Mouse (Mus musculus): Measurements from ENCODE around the gene Cyb561a3.
A peak's percentile ranks its signal among the peaks of the same experiment; 100 is the strongest.

The Cyb561a3 gene

GRCm38 (mm10) chr19:10591659-10592377, 14.8 kb downstream of the Cyb561a3 start:
- no peak for DNase-seq (ENCODE audit: low spot score)

- DNase-seq (ENCODE audit: low spot score) = no peak
Measured at GRCm38 (mm10) chr19:10598188-10598587, 21.2 kb downstream of the Cyb561a3 start.

- no peak for DNase-seq (ENCODE audit: low spot score)
Measured at GRCm38 (mm10) chr19:10599648-10600047, 22.7 kb downstream of the Cyb561a3 start.

GRCm38 (mm10) chr19:10602247-10602769, 25.3 kb downstream of the Cyb561a3 start:
- no peak for DNase-seq (ENCODE audit: low spot score)

- DNase-seq (ENCODE audit: low spot score) = peak; percentile 95
Measured at GRCm38 (mm10) chr19:10602787-10603186, 25.8 kb downstream of the Cyb561a3 start.

GRCm38 (mm10) chr19:10603660-10604523, 26.9 kb downstream of the Cyb561a3 start:
- peak; percentile 63 for DNase-seq (ENCODE audit: low spot score)

GRCm38 (mm10) chr19:10604534-10604933, 27.6 kb downstream of the Cyb561a3 start:
- DNase-seq (ENCODE audit: low spot score) = no peak

- peak; percentile 99 for DNase-seq (ENCODE audit: low spot score)
Measured at GRCm38 (mm10) chr19:10605293-10605900, 28.4 kb downstream of the Cyb561a3 start, which contains the start of the genes Ddb1 and Tkfc. Ddb1 (plus strand) TSS chr19:10605327. Tkfc (minus strand) TSS chr19:10605654.

GRCm38 (mm10) chr19:10605901-10606622, 29.1 kb downstream of the Cyb561a3 start:
- no peak for DNase-seq (ENCODE audit: low spot score)

GRCm38 (mm10) chr19:10608573-10609240, 31.7 kb downstream of the Cyb561a3 start:
- DNase-seq (ENCODE audit: low spot score) = no peak

- peak; percentile 66 for DNase-seq (ENCODE audit: low spot score)
Measured at GRCm38 (mm10) chr19:10634106-10634871, 57.3 kb downstream of the Cyb561a3 start, which contains the start of gene Vwce. Vwce (plus strand) TSS chr19:10634213.

- peak; percentile 69 for DNase-seq (ENCODE audit: low spot score)
Measured at GRCm38 (mm10) chr19:10634872-10635318, 57.9 kb downstream of the Cyb561a3 start.

- no peak for DNase-seq (ENCODE audit: low spot score)
Measured at GRCm38 (mm10) chr19:10637840-10638239, 60.9 kb downstream of the Cyb561a3 start.

GRCm38 (mm10) chr19:10640080-10640479, 63.1 kb downstream of the Cyb561a3 start:
- DNase-seq (ENCODE audit: low spot score) = no peak

- no peak for DNase-seq (ENCODE audit: low spot score)
Measured at GRCm38 (mm10) chr19:10640589-10641378, 63.8 kb downstream of the Cyb561a3 start.
